Mouse (Mus musculus) right cerebral cortex, postnatal 14 days (tissue): ENCODE results near the gene Apon.
"Not testable (repeated sequence)": the region's sequence is repeated elsewhere in the genome, so short reads cannot be mapped to it uniquely, and the experiment has no call there.

Source experiments
- DNase-seq: peaks from one replicate; pipeline ENCODE4 v3.0.0; 2022

Gene Apon

DNA sequence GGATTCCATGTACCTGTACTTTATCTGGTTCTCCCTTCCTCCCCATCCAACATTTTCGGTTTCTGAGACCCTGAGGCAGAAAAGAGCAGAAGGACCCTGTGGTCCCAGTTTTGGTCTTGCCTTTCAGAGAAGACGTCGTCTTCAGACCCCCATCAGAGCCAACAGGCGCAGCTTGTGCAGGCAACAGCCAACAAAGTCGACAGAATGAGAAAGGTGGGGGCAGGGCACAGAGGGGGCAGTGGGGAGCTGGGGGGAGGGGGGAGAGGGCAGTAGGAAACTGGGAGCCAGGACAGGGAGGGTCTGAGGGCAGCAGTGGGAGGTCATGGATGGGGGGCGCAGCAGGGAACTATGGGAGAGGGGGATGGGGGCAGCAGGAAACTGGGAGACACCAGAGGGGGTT lies 24.3 kb downstream of the Apon start:
- DNase-seq = no peak

DNA sequence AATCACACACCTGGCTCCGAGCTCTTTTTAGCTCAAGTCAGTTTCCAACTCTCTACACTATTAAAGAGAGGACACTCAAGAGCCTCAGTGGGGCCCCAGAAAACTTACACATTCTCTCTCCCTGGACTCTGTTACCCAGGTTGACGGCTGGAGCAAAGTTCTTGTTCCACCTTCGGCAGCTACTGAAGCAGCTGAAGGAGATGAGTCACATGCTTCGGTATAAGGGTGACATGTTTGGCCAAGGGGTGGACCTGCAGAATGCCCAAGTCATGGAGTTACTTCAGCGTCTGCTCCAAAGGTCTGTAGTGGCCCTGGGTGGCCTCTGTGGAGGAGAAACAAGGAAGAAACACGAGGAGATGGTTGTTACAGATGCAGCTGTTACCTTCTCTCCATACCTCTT lies 27.0 kb downstream of the Apon start:
- no peak for DNase-seq

DNA sequence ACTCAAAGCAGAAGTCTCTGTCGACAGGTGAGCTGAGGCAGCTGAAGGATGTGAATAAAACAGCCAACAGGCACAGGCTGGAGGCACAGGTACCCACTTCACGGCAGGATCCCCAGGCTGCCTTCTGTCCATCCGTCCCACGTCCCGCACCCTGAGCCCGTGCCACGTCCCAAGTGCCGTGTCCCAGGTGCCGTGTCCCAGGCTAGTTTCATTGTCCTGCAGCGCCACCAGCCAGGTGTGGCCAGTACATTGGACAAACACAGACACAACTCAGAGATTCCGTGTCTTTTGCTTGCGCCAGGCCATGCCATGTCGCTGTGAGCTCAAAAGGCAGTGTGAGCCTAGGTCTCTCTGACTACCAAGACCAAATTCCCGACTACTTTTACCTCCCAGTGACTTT lies 27.8 kb downstream of the Apon start:
- no peak for DNase-seq

DNA sequence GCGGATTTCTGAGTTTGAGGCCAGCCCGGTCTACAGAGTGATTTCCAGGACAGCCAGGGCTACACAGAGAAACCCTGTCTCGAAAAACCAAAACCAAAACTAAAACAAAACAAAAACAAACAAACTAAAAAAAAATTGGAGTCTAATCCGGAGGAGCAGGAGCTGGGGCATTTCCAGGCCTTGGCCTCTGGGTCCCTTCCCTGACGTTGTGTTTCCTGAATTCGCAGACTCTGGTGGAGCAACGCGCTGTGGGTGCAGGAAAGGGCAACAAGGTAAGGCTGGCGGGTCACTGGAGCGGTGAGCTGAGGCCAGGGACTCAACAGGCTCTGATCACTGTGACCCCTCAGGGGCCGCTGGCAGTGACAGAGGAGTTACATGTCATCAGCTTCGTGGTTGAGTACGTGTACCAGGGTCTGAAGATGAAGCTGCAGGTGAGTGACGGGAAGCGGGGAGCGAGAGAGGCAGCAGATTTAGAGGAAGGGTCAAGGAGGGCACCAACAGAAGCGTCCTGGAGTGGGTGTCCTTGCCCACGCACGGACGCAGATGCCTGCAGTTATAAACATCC lies 29.1 kb downstream of the Apon start:
- DNase-seq = no peak

DNA sequence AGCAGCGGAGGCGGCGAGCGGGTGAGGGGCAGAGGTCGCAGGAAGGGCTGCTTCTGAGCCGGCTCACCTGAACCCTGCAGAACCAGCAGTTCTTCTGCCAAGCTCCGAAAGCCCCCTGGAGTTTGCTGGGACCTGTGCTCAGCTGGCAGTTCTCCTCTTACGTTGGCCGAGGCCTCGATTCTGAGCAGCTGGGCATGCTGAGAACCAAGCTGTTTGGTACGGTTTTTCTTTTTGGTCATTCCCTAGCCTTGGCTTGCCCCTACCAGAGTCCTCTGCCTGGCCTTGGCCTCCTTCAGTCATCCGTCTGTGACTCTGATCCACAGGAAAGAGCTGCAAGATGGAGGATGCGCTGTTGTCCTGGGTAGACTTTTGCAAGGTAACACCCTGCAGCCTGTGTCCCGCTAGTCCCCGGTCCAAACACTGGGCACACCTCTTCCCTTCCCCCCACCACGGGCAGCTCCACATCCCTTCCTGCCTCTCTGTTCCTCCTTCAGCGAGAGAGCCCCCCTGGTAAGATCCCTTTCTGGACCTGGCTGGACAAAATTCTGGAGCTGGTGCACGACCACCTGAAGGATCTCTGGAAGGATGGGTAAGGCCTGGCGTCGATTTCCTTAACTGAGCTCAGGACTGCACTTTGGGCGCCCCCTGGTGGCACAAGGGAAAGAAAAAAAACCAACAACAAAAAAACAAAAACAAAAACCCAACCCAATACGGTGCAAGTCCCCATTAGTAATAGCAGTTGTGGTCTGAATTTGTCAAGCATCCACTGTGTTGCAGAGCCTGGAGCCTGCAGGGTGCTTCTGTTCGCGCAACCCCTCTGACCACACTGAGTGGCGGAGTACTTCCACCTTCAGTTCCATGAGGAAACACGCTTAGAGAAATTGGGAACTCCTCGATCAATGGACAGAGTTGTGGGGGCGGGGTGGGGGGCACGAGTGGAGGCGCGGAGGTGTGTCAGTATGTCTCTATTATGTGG lies 30.0 kb downstream of the Apon start:
- DNase-seq = peak; percentile 77

DNA sequence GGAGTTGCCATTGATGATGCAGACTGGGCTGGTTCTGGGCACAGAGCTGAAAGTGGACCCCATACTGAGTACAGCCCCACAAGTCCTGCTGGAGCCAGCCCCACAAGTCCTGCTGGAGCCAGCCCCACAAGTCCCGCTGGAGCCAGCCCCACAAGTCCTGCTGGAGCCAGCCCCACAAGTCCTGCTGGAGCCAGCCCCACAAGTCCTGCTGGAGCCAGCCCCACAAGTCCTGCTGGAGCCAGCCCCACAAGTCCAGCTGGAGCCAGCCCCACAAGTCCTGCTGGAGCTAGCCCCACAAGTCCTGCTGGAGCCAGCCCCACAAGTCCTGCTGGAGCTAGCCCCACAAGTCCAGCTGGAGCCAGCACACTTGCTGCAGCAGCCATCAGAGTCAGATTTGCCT lies 36.7 kb downstream of the Apon start:
- DNase-seq = not testable (repeated sequence)

GRCm38 (mm10) chr10:128296370-128297090 lies 42.6 kb downstream of the Apon start:
- DNase-seq = no peak

DNA sequence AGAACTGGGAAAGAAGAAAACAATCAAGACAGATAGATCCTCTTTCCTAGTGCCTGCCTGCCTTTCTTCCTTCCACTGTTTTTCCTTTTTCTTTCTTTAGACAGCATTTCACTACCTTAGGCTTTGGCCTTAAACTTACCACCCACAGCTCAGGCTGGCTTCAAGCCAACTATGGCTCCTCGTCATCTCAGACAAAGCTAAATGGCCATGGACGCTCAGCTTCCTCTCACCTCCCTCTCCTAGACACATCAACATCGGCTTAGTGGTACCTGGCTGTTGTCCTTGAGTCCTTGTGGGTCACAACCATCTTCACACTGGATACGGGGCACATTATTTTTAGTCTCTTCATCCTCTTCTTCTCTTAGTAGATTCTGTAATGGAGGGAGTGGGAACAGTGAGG lies 43.3 kb downstream of the Apon start:
- no peak for DNase-seq

GRCm38 (mm10) chr10:128297622-128298021 lies 43.7 kb downstream of the Apon start:
- DNase-seq = no peak

DNA sequence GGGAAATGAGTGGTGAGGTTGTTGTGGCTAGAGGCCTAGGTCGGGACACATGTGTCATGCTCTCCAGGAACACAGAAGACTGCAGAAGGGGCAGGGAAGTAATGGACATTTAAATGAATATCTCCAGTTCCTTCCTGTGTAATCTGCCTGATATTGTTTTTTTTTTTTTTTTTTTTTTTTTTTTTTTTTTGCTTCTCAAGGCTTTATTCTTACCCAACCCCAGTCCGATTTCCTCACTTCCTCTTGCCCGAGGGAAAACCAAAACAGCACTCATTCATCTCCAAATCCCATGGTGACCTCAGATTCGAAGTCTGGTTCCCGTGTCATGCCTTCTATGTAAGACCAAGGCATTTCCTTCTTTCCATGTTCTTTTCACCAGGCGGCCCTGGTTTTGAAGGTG lies 44.3 kb downstream of the Apon start:
- DNase-seq = no peak

DNA sequence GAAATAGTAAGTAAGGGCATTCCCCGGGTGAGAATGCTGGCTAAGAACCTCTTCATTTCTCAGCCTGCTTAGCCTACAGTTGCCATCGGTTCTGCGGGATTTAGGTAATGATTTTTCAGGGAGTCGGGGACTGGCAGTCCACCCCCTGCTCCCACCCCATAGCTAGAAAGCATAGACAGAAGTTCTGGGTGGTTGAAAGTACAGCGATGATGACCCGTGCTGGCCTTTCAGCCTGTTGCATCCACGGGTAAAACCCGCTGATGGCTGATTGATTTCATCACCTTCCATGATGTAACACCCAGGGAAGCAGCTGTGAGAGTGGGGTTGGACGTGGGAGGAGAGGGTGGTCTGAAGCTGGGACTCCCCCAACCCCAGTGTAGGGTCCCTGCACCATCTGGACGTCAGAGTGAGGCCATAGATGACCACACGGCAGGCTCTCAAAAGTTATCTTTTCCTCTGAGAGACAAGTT lies 44.8 kb downstream of the Apon start, which contains the start of gene Il23a:
TSS of gene Il23a (minus strand) at position 51 of the 470 bp plus-strand sequence.
- DNase-seq = no peak

DNA sequence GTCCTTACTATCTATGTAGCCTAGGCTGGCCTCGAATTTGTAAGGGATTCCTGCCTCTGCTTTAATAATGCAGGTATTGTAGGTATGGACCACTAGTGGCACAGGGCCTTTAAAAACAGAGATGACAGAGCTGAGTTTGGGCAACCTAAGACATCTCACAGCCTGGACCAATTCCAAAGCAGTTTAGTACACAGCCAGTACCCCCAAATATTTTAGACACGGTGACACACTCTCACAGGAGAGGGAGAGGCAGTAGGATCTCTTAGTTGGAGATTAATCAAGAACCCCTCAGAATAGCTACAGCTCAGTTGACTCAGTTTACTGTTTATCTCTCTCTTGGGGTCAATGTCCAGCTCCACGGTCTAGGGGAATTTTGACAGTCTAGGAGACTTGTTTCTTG lies 48.5 kb downstream of the Apon start:
- DNase-seq = no peak

GRCm38 (mm10) chr10:128302785-128303125 lies 48.9 kb downstream of the Apon start:
- no peak for DNase-seq

GRCm38 (mm10) chr10:128303126-128304021 lies 49.5 kb downstream of the Apon start, which contains the start of gene Pan2:
TSS of gene Pan2 (plus strand) at chr10:128303335.
- DNase-seq = peak; percentile 98
